Mouse (Mus musculus): ENCODE results near the gene Ccdc171.
"Not testable (repeated sequence)": the region's sequence is repeated elsewhere in the genome, so short reads cannot be mapped to it uniquely, and the experiment has no call there.

Ccdc171 gene

GRCm38 (mm10) chr4:83656571-83656970 is 131.2 kb downstream of the Ccdc171 start:
- no peak for DNase-seq (ENCODE audit: low spot score in 2 of 2)

- no peak for DNase-seq (ENCODE audit: low spot score in 2 of 2)
Measured at GRCm38 (mm10) chr4:83657021-83657420, 131.7 kb downstream of the Ccdc171 start.

GRCm38 (mm10) chr4:83658415-83658814 is 133.1 kb downstream of the Ccdc171 start:
- DNase-seq (ENCODE audit: low spot score in 2 of 2), result no peak

- no peak for DNase-seq (ENCODE audit: low spot score in 2 of 2)
Measured at GRCm38 (mm10) chr4:83659411-83659810, 134.1 kb downstream of the Ccdc171 start.

GRCm38 (mm10) chr4:83661519-83662271 is 136.3 kb downstream of the Ccdc171 start:
- no peak for DNase-seq (ENCODE audit: low spot score in 2 of 2)

GRCm38 (mm10) chr4:83662301-83662700 is 137.0 kb downstream of the Ccdc171 start:
- DNase-seq (ENCODE audit: low spot score in 2 of 2), result no peak

- no peak for DNase-seq (ENCODE audit: low spot score in 2 of 2)
Measured at GRCm38 (mm10) chr4:83669552-83669951, 144.2 kb downstream of the Ccdc171 start.

GRCm38 (mm10) chr4:83675308-83675707 is 150.0 kb downstream of the Ccdc171 start:
- DNase-seq (ENCODE audit: low spot score in 2 of 2), result not testable (repeated sequence)

GRCm38 (mm10) chr4:83676444-83676843 is 151.1 kb downstream of the Ccdc171 start:
- no peak for DNase-seq (ENCODE audit: low spot score in 2 of 2)

GRCm38 (mm10) chr4:83681081-83681480 is 155.7 kb downstream of the Ccdc171 start:
- DNase-seq (ENCODE audit: low spot score in 2 of 2), result no peak

- no peak for DNase-seq (ENCODE audit: low spot score in 2 of 2)
Measured at GRCm38 (mm10) chr4:83682866-83683265, 157.5 kb downstream of the Ccdc171 start.

GRCm38 (mm10) chr4:83700190-83700589 is 174.8 kb downstream of the Ccdc171 start:
- no peak for DNase-seq (ENCODE audit: low spot score in 2 of 2)

- no peak for DNase-seq (ENCODE audit: low spot score in 2 of 2)
Measured at GRCm38 (mm10) chr4:83716996-83717395, 191.7 kb downstream of the Ccdc171 start.

GRCm38 (mm10) chr4:83719816-83720215 is 194.5 kb downstream of the Ccdc171 start:
- no peak for DNase-seq (ENCODE audit: low spot score in 2 of 2)

GRCm38 (mm10) chr4:83725136-83725535 is 199.8 kb downstream of the Ccdc171 start:
- no peak for DNase-seq (ENCODE audit: low spot score in 2 of 2)

GRCm38 (mm10) chr4:83739137-83739890 is 214.0 kb downstream of the Ccdc171 start:
- no peak for DNase-seq (ENCODE audit: low spot score in 2 of 2)

GRCm38 (mm10) chr4:83739891-83740277 is 214.5 kb downstream of the Ccdc171 start:
- no peak for DNase-seq (ENCODE audit: low spot score in 2 of 2)

- no peak for DNase-seq (ENCODE audit: low spot score in 2 of 2)
Measured at GRCm38 (mm10) chr4:83742806-83743460, 217.6 kb downstream of the Ccdc171 start.

GRCm38 (mm10) chr4:83775136-83775535 is 249.8 kb downstream of the Ccdc171 start:
- DNase-seq (ENCODE audit: low spot score in 2 of 2), result no peak

GRCm38 (mm10) chr4:83780044-83780443 is 254.7 kb downstream of the Ccdc171 start:
- DNase-seq (ENCODE audit: low spot score in 2 of 2), result no peak

GRCm38 (mm10) chr4:83785115-83785514 is 259.8 kb downstream of the Ccdc171 start:
- no peak for DNase-seq (ENCODE audit: low spot score in 2 of 2)

GRCm38 (mm10) chr4:83791811-83792210 is 266.5 kb downstream of the Ccdc171 start:
- DNase-seq (ENCODE audit: low spot score in 2 of 2), result no peak

Data from frontal cortex, postnatal 14 days (tissue).